Mouse (Mus musculus): ENCODE measurements around the gene Gen1. TPM values are rescaled to one million over a fixed set of nuclear protein-coding genes. Genes with fewer than 3 reads are reported as not detected.

Gen1 gene
- polyA plus RNA-seq, 1 experiment from 2014 or later, result 9.4 TPM

GRCm38 (mm10) chr12:11223090-11223489, 42.5 kb downstream of the Gen1 start:
- H3K4me3 ChIP-seq (replicated peaks), result no peak overlapping the region
- no peak overlapping the region for H3K9ac ChIP-seq
- no peaks in the 10 kb centered on the region for H3K36me3 ChIP-seq (replicated peaks)
- H3K27ac ChIP-seq (replicated peaks), result no peak overlapping the region
- H3K4me2 ChIP-seq, result no peak overlapping the region
- no peak for ATAC-seq (ENCODE audit: insufficient read depth)
- 67% methylated on average over 10 of the region's 10 CpGs for WGBS (ENCODE audit: insufficient replicate concordance)
- no peaks in the 10 kb centered on the region for H3K4me1 ChIP-seq (replicated peaks)
- no peaks in the 10 kb centered on the region for H3K9me3 ChIP-seq (replicated peaks)
- no peaks in the 10 kb centered on the region for H3K27me3 ChIP-seq

GRCm38 (mm10) chr12:11222566-11222965, 43.0 kb downstream of the Gen1 start:
- H3K27ac ChIP-seq (replicated peaks), result no peak overlapping the region
- no peaks in the 10 kb centered on the region for H3K27me3 ChIP-seq
- H3K36me3 ChIP-seq (replicated peaks), result no peaks in the 10 kb centered on the region
- no peak for ATAC-seq (ENCODE audit: insufficient read depth)
- H3K9ac ChIP-seq, result no peak overlapping the region
- 52% methylated on average over 3 of the region's 3 CpGs for WGBS (ENCODE audit: insufficient replicate concordance)
- no peak overlapping the region for H3K4me2 ChIP-seq
- no peaks in the 10 kb centered on the region for H3K4me1 ChIP-seq (replicated peaks)
- no peak overlapping the region for H3K4me3 ChIP-seq (replicated peaks)
- no peaks in the 10 kb centered on the region for H3K9me3 ChIP-seq (replicated peaks)

GRCm38 (mm10) chr12:11221524-11222330, 43.9 kb downstream of the Gen1 start:
- Histone ChIP-seq H3K27me3 (no peaks in the 10 kb centered on the region), H3K4me3 (replicated peaks) (no peak overlapping the region), H3K9ac (no peak overlapping the region), H3K9me3 (replicated peaks) (no peaks in the 10 kb centered on the region), H3K4me1 (replicated peaks) (no peaks in the 10 kb centered on the region), H3K36me3 (replicated peaks) (no peaks in the 10 kb centered on the region), H3K4me2 (no peak overlapping the region), H3K27ac (replicated peaks) (no peak overlapping the region)
- ATAC-seq (ENCODE audit: insufficient read depth), result no peak
- 67% methylated on average over 20 of the region's 20 CpGs for WGBS (ENCODE audit: insufficient replicate concordance)

GRCm38 (mm10) chr12:11217726-11218250, 47.8 kb downstream of the Gen1 start:
- 27% methylated on average over 7 of the region's 7 CpGs for WGBS (ENCODE audit: insufficient replicate concordance)
- H3K36me3 ChIP-seq (replicated peaks), result no peaks in the 10 kb centered on the region

GRCm38 (mm10) chr12:11216454-11216853, 49.1 kb downstream of the Gen1 start:
- ATAC-seq (ENCODE audit: insufficient read depth), result no peak
- Histone ChIP-seq H3K9ac (no peak overlapping the region), H3K9me3 (replicated peaks) (no peaks in the 10 kb centered on the region), H3K36me3 (replicated peaks) (no peaks in the 10 kb centered on the region), H3K4me1 (replicated peaks) (no peaks in the 10 kb centered on the region), H3K4me2 (no peak overlapping the region), H3K4me3 (replicated peaks) (no peak overlapping the region), H3K27me3 (no peaks in the 10 kb centered on the region), H3K27ac (replicated peaks) (no peak overlapping the region)
- WGBS (ENCODE audit: insufficient replicate concordance), result 56% methylated on average over 3 of the region's 3 CpGs

More at GRCm38 (mm10) chr12:11217726-11218250, 47.8 kb downstream of the Gen1 start:
- Histone ChIP-seq H3K27ac (replicated peaks) (no peak overlapping the region), H3K9ac (no peak overlapping the region), H3K9me3 (replicated peaks) (no peaks in the 10 kb centered on the region), H3K4me1 (replicated peaks) (no peaks in the 10 kb centered on the region), H3K4me2 (no peak overlapping the region), H3K27me3 (no peaks in the 10 kb centered on the region), H3K4me3 (replicated peaks) (no peak overlapping the region)
- ATAC-seq (ENCODE audit: insufficient read depth), result no peak

GRCm38 (mm10) chr12:11215555-11215954, 50.0 kb downstream of the Gen1 start:
- Histone ChIP-seq H3K36me3 (replicated peaks) (no peaks in the 10 kb centered on the region), H3K4me1 (replicated peaks) (no peaks in the 10 kb centered on the region), H3K27me3 (no peaks in the 10 kb centered on the region), H3K4me3 (replicated peaks) (no peak overlapping the region), H3K9me3 (replicated peaks) (no peaks in the 10 kb centered on the region), H3K4me2 (no peak overlapping the region), H3K9ac (no peak overlapping the region), H3K27ac (replicated peaks) (no peak overlapping the region)
- 56% methylated on average over 2 of the region's 2 CpGs for WGBS (ENCODE audit: insufficient replicate concordance)
- no peak for ATAC-seq (ENCODE audit: insufficient read depth)

- H3K4me3 ChIP-seq (replicated peaks), result no peak overlapping the region
- no peaks in the 10 kb centered on the region for H3K4me1 ChIP-seq (replicated peaks)
- no peaks in the 10 kb centered on the region for H3K9me3 ChIP-seq (replicated peaks)
- no peak overlapping the region for H3K9ac ChIP-seq
- H3K4me2 ChIP-seq, result no peak overlapping the region
- H3K27ac ChIP-seq (replicated peaks), result no peak overlapping the region
- H3K27me3 ChIP-seq, result no peaks in the 10 kb centered on the region
- no peak for ATAC-seq (ENCODE audit: insufficient read depth)
- H3K36me3 ChIP-seq (replicated peaks), result no peaks in the 10 kb centered on the region
These were observed 50.8 kb downstream of the Gen1 start for GRCm38 (mm10) chr12:11214776-11215175.

- WGBS (ENCODE audit: insufficient replicate concordance), result 44% methylated on average over 1 of the region's 1 CpGs
- H3K4me2 ChIP-seq, result no peak overlapping the region
- no peaks in the 10 kb centered on the region for H3K4me1 ChIP-seq (replicated peaks)
- ATAC-seq (ENCODE audit: insufficient read depth), result no peak
- no peaks in the 10 kb centered on the region for H3K36me3 ChIP-seq (replicated peaks)
- no peaks in the 10 kb centered on the region for H3K9me3 ChIP-seq (replicated peaks)
- no peak overlapping the region for H3K27ac ChIP-seq (replicated peaks)
- H3K9ac ChIP-seq, result no peak overlapping the region
- H3K27me3 ChIP-seq, result no peaks in the 10 kb centered on the region
- no peak overlapping the region for H3K4me3 ChIP-seq (replicated peaks)
These were observed 52.7 kb downstream of the Gen1 start for GRCm38 (mm10) chr12:11212881-11213280.

- H3K9ac ChIP-seq, result no peak overlapping the region
- H3K4me1 ChIP-seq (replicated peaks), result no peaks in the 10 kb centered on the region
- no peak for ATAC-seq (ENCODE audit: insufficient read depth)
- WGBS (ENCODE audit: insufficient replicate concordance), result 25% methylated on average over 3 of the region's 3 CpGs
- no peak overlapping the region for H3K4me2 ChIP-seq
- no peaks in the 10 kb centered on the region for H3K27me3 ChIP-seq
- H3K27ac ChIP-seq (replicated peaks), result no peak overlapping the region
- H3K4me3 ChIP-seq (replicated peaks), result no peak overlapping the region
- no peaks in the 10 kb centered on the region for H3K36me3 ChIP-seq (replicated peaks)
- no peaks in the 10 kb centered on the region for H3K9me3 ChIP-seq (replicated peaks)
These were observed 55.2 kb downstream of the Gen1 start for GRCm38 (mm10) chr12:11210361-11210760.

GRCm38 (mm10) chr12:11209636-11210035, 56.0 kb downstream of the Gen1 start:
- Histone ChIP-seq H3K36me3 (replicated peaks) (no peaks in the 10 kb centered on the region), H3K27ac (replicated peaks) (no peak overlapping the region), H3K4me1 (replicated peaks) (no peaks in the 10 kb centered on the region), H3K4me2 (no peak overlapping the region), H3K9me3 (replicated peaks) (no peaks in the 10 kb centered on the region), H3K9ac (no peak overlapping the region), H3K4me3 (replicated peaks) (no peak overlapping the region), H3K27me3 (no peaks in the 10 kb centered on the region)
- no peak for ATAC-seq (ENCODE audit: insufficient read depth)
- 31% methylated on average over 5 of the region's 5 CpGs for WGBS (ENCODE audit: insufficient replicate concordance)

- Histone ChIP-seq H3K9ac (no peak within 1 kb of the TSS), H3K9me3 (replicated peaks) (no peaks in the 10 kb centered on the region), H3K4me3 (replicated peaks) (no peak within 1 kb of the TSS), H3K27ac (replicated peaks) (no peak within 1 kb of the TSS), H3K4me2 (no peak within 1 kb of the TSS), H3K27me3 (no peaks in the 10 kb centered on the region), H3K4me1 (replicated peaks) (no peaks in the 10 kb centered on the region), H3K36me3 (replicated peaks) (no peaks in the 10 kb centered on the region)
- ATAC-seq (ENCODE audit: insufficient read depth), result no peak
- 45% methylated on average over 5 of the region's 5 CpGs for WGBS (ENCODE audit: insufficient replicate concordance)
These were observed 56.7 kb downstream of the Gen1 start, which contains the start of gene Msgn1 for GRCm38 (mm10) chr12:11208872-11209271. TSS of gene Msgn1 (minus strand) at chr12:11208972.

- Histone ChIP-seq H3K9ac (no peak overlapping the region), H3K27ac (replicated peaks) (no peak overlapping the region), H3K9me3 (replicated peaks) (no peaks in the 10 kb centered on the region), H3K27me3 (no peaks in the 10 kb centered on the region), H3K4me1 (replicated peaks) (no peaks in the 10 kb centered on the region), H3K36me3 (replicated peaks) (no peaks in the 10 kb centered on the region), H3K4me3 (replicated peaks) (no peak overlapping the region), H3K4me2 (no peak overlapping the region)
- no peak for ATAC-seq (ENCODE audit: insufficient read depth)
- WGBS (ENCODE audit: insufficient replicate concordance), result 51% methylated on average over 4 of the region's 4 CpGs
These were observed 59.3 kb downstream of the Gen1 start for GRCm38 (mm10) chr12:11206321-11206720.
